In genomic region chr2:71598778-71599177, GRCm38 (mm10) we compare ENCODE assay signal across 8 mouse cellular contexts. TPM values are rescaled to one million over a fixed set of nuclear protein-coding genes. Genes with fewer than 3 reads are reported as not detected.
DNase-seq lines count a peak whose midpoint lies in the region; ATAC-seq and TF ChIP-seq lines count a peak whose summit lies in the region.

No protein-coding gene starts in this region.

- no peak overlapping the region for H3K9ac ChIP-seq in embryonic facial prominence, embryonic 15.5 days
- H3K9ac ChIP-seq in heart, embryonic 12.5 days = no peak overlapping the region
- no peak overlapping the region for H3K9ac ChIP-seq in kidney, embryonic 16.5 days (replicated peaks; ENCODE audit: low read length)

- TF ChIP-seq POLR2A in bone marrow, adult 2 months (IDR thresholded peaks at IDR 0.05; ENCODE audit: borderline replicate concordance, control insufficient read depth, low read depth, low read length) = no peak

- H3K36me3 ChIP-seq in embryonic facial prominence, embryonic 15.5 days = no peaks in the 10 kb centered on the region
- no peaks in the 10 kb centered on the region for H3K36me3 ChIP-seq in heart, embryonic 12.5 days
- H3K36me3 ChIP-seq in kidney, embryonic 16.5 days (ENCODE audit: insufficient read depth, low read length) = no peaks in the 10 kb centered on the region
- no peaks in the 10 kb centered on the region for H3K36me3 ChIP-seq in splenic B cell, adult 2 months (ENCODE audit: control insufficient read depth, insufficient read depth, low read length, poor library complexity, severe bottlenecking)

- TF ChIP-seq CTCF in bone marrow, adult 2 months (IDR thresholded peaks at IDR 0.05; ENCODE audit: control insufficient read depth, insufficient read depth, low read length) = peak; percentile 94

- H3K27ac ChIP-seq in bone marrow, adult 2 months (ENCODE audit: control insufficient read depth, insufficient read depth, low read depth, low read length, poor library complexity) = peak overlapping the region; percentile 37; the same call in 1 of the 2 replicates
- 0 out of 2 replicates have a peak overlapping the region, but pooled peaks have one; percentile 34 for H3K27ac ChIP-seq in embryonic facial prominence, embryonic 15.5 days (replicated peaks)
- H3K27ac ChIP-seq in heart, embryonic 12.5 days (ENCODE audit: poor library complexity, severe bottlenecking) = no peak overlapping the region
- H3K27ac ChIP-seq in kidney, embryonic 16.5 days (ENCODE audit: low read length) = no peak overlapping the region

- peak overlapping the region; percentile 33; the same call in 1 of the 2 replicates for H3K4me2 ChIP-seq in embryonic facial prominence, embryonic 15.5 days (replicated peaks)
- no peak overlapping the region for H3K4me2 ChIP-seq in heart, embryonic 12.5 days
- no peak overlapping the region for H3K4me2 ChIP-seq in kidney, embryonic 16.5 days (replicated peaks; ENCODE audit: low read depth, low read length)

- ATAC-seq in embryonic facial prominence, embryonic 15.5 days (ENCODE audit: insufficient number of reproducible peaks, low FRiP score, low TSS enrichment, low read depth) = peak; percentile 76
- peak; percentile 79 for ATAC-seq in heart, embryonic 12.5 days (ENCODE audit: insufficient number of reproducible peaks, low FRiP score)
- peak; percentile 86 for ATAC-seq in kidney, embryonic 16.5 days (ENCODE audit: low FRiP score, low TSS enrichment)

- H3K4me1 ChIP-seq in bone marrow, adult 2 months (ENCODE audit: control insufficient read depth, insufficient read depth, low read length) = peaks cover 2% of the 10 kb centered on the region; the same call in 1 of the 2 replicates
- H3K4me1 ChIP-seq in embryonic facial prominence, embryonic 15.5 days = peaks cover 15% of the 10 kb centered on the region
- H3K4me1 ChIP-seq in heart, embryonic 12.5 days (replicated peaks) = no peaks in the 10 kb centered on the region; the same call in none of the 2 replicates
- no peaks in the 10 kb centered on the region for H3K4me1 ChIP-seq in kidney, embryonic 16.5 days (ENCODE audit: insufficient read depth, low read length)

- H3K9me3 ChIP-seq in embryonic facial prominence, embryonic 15.5 days (replicated peaks) = no peaks in the 10 kb centered on the region
- no peaks in the 10 kb centered on the region for H3K9me3 ChIP-seq in heart, embryonic 12.5 days (replicated peaks)
- no peaks in the 10 kb centered on the region for H3K9me3 ChIP-seq in kidney, embryonic 16.5 days (ENCODE audit: low read length)

- no peak overlapping the region for H3K4me3 ChIP-seq in bone marrow, adult 2 months (replicated peaks; ENCODE audit: control insufficient read depth, low read depth, low read length)
- no peak overlapping the region for H3K4me3 ChIP-seq in embryonic facial prominence, embryonic 15.5 days (replicated peaks)
- H3K4me3 ChIP-seq in heart, embryonic 12.5 days = no peak overlapping the region
- H3K4me3 ChIP-seq in kidney, embryonic 16.5 days (ENCODE audit: low read length) = no peak overlapping the region

- peak; percentile 79 for DNase-seq in A20 (ENCODE audit: low read depth, low spot score)
- peak; percentile 77 for DNase-seq in liver
- peak; percentile 92 for DNase-seq in naive thymus-derived CD4-positive, alpha-beta T cell, adult 2 months (ENCODE audit: low read depth)
- DNase-seq in splenic B cell, adult 2 months (ENCODE audit: low read depth, low spot score) = peak; percentile 90

- H3K27me3 ChIP-seq in embryonic facial prominence, embryonic 15.5 days = peaks cover 4% of the 10 kb centered on the region; the same call in 1 of the 2 replicates
- H3K27me3 ChIP-seq in heart, embryonic 12.5 days (replicated peaks) = peaks cover 13% of the 10 kb centered on the region
- no peaks in the 10 kb centered on the region for H3K27me3 ChIP-seq in kidney, embryonic 16.5 days (ENCODE audit: insufficient read depth, low read length)
- no peaks in the 10 kb centered on the region for H3K27me3 ChIP-seq in splenic B cell, adult 2 months (ENCODE audit: control insufficient read depth, insufficient read depth, low read length, poor library complexity, severe bottlenecking)

- 4% methylated on average over 5 of the region's 5 CpGs for WGBS in bone marrow, adult 2 months
- 16% methylated on average over 5 of the region's 5 CpGs for WGBS in embryonic facial prominence, embryonic 15.5 days
- WGBS in heart, embryonic 12.5 days = 17% methylated on average over 5 of the region's 5 CpGs
- WGBS in kidney, embryonic 16.5 days = 13% methylated on average over 5 of the region's 5 CpGs

RNA-seq across cellular contexts. Expression of gene Dlx2, which starts 52.2 kb away (rescaled TPM):
- not detected in 2 replicates for polyA plus RNA-seq in bone marrow, adult 2 months (2011; ENCODE audit: insufficient read depth, insufficient read length, low replicate concordance, missing spikeins)
- polyA plus RNA-seq in embryonic facial prominence, embryonic 15.5 days (2015; fragmentation: Nextera tagmentation; extraction: Ambion mirVana) = 6.2 and 8.5 TPM in 2 replicates
- polyA plus RNA-seq in heart, embryonic 12.5 days (2016; fragmentation: Nextera tagmentation; extraction: Ambion mirVana) = 0.39 and 0.68 TPM in 2 replicates
- polyA plus RNA-seq in kidney, embryonic 16.5 days (2015; fragmentation: Nextera tagmentation; extraction: Ambion mirVana) = not detected in 2 replicates

Comparison
In these comparisons a context has a peak if more than half of its experiments do, and no peak if none do; other contexts are left out.
1. H3K27ac ChIP-seq: peak in bone marrow, adult 2 months (single experiment) and embryonic facial prominence, embryonic 15.5 days (single experiment); none in heart, embryonic 12.5 days (single experiment) and kidney, embryonic 16.5 days (single experiment).
2. Peak in every context shown above with its lines, with median percentiles within 50 percentile points of each other: DNase-seq and ATAC-seq.